Mouse (Mus musculus): ENCODE results near the gene Hsph1. TPM values are rescaled to one million over a fixed set of nuclear protein-coding genes. Genes with fewer than 3 reads are reported as not detected.

The Hsph1 gene
- polyA plus RNA-seq, 1 experiment from 2014 or later: 126 TPM

GRCm38 (mm10) chr5:149612740-149613139, 23.4 kb downstream of the Hsph1 start:
- Histone ChIP-seq H3K36me3 (ENCODE audit: control insufficient read depth, insufficient read depth, low read length) (peaks cover 8% of the 10 kb centered on the region; the same call in 1 of the 2 replicates), H3K27ac (replicated peaks; ENCODE audit: low read depth, low read length) (no peak overlapping the region), H3K4me2 (ENCODE audit: low read depth, severe bottlenecking) (no peak overlapping the region), H3K4me1 (ENCODE audit: control insufficient read depth, insufficient read depth, low read length) (no peaks in the 10 kb centered on the region), H3K9me3 (ENCODE audit: control insufficient read depth, low read length) (no peaks in the 10 kb centered on the region), H3K9ac (ENCODE audit: low read length) (no peak overlapping the region), H3K27me3 (ENCODE audit: control insufficient read depth, insufficient read depth, low read length) (no peaks in the 10 kb centered on the region), H3K4me3 (ENCODE audit: low read depth, low read length) (no peak overlapping the region)
- 73% methylated on average over 10 of the region's 10 CpGs for WGBS
- ATAC-seq (ENCODE audit: insufficient number of reproducible peaks, low FRiP score, low TSS enrichment, low read depth): no peak
- no peak for DNase-seq (ENCODE audit: low spot score)

- Histone ChIP-seq H3K9me3 (ENCODE audit: control insufficient read depth, low read length) (no peaks in the 10 kb centered on the region), H3K27ac (replicated peaks; ENCODE audit: low read depth, low read length) (no peak overlapping the region), H3K4me2 (ENCODE audit: low read depth, severe bottlenecking) (no peak overlapping the region), H3K4me3 (ENCODE audit: low read depth, low read length) (no peak overlapping the region), H3K4me1 (ENCODE audit: control insufficient read depth, insufficient read depth, low read length) (no peaks in the 10 kb centered on the region), H3K36me3 (ENCODE audit: control insufficient read depth, insufficient read depth, low read length) (peaks cover 2% of the 10 kb centered on the region; the same call in 1 of the 2 replicates), H3K9ac (ENCODE audit: low read length) (no peak overlapping the region), H3K27me3 (ENCODE audit: control insufficient read depth, insufficient read depth, low read length) (no peaks in the 10 kb centered on the region)
- DNase-seq (ENCODE audit: low spot score) (no peak), ATAC-seq (ENCODE audit: insufficient number of reproducible peaks, low FRiP score, low TSS enrichment, low read depth) (no peak)
- WGBS: 85% methylated on average over 3 of the region's 3 CpGs
Measured at GRCm38 (mm10) chr5:149612165-149612518, 24.0 kb downstream of the Hsph1 start.

GRCm38 (mm10) chr5:149611476-149612164, 24.6 kb downstream of the Hsph1 start:
- no peak for DNase-seq (ENCODE audit: low spot score)

GRCm38 (mm10) chr5:149607083-149607720, 29.0 kb downstream of the Hsph1 start:
- Histone ChIP-seq H3K36me3 (ENCODE audit: control insufficient read depth, insufficient read depth, low read length) (no peaks in the 10 kb centered on the region), H3K9ac (ENCODE audit: low read length) (no peak overlapping the region), H3K27me3 (ENCODE audit: control insufficient read depth, insufficient read depth, low read length) (no peaks in the 10 kb centered on the region), H3K4me1 (ENCODE audit: control insufficient read depth, insufficient read depth, low read length) (no peaks in the 10 kb centered on the region), H3K4me2 (ENCODE audit: low read depth, severe bottlenecking) (no peak overlapping the region), H3K9me3 (ENCODE audit: control insufficient read depth, low read length) (no peaks in the 10 kb centered on the region), H3K27ac (replicated peaks; ENCODE audit: low read depth, low read length) (no peak overlapping the region), H3K4me3 (ENCODE audit: low read depth, low read length) (no peak overlapping the region)
- ATAC-seq (ENCODE audit: insufficient number of reproducible peaks, low FRiP score, low TSS enrichment, low read depth) (no peak), DNase-seq (ENCODE audit: low spot score) (no peak)
- WGBS: 84% methylated on average over 8 of the region's 8 CpGs

More at GRCm38 (mm10) chr5:149611476-149612164, 24.6 kb downstream of the Hsph1 start:
- H3K9ac ChIP-seq (ENCODE audit: low read length): no peak overlapping the region
- no peaks in the 10 kb centered on the region for H3K4me1 ChIP-seq (ENCODE audit: control insufficient read depth, insufficient read depth, low read length)
- no peaks in the 10 kb centered on the region for H3K27me3 ChIP-seq (ENCODE audit: control insufficient read depth, insufficient read depth, low read length)
- H3K4me3 ChIP-seq (ENCODE audit: low read depth, low read length): no peak overlapping the region
- no peak overlapping the region for H3K4me2 ChIP-seq (ENCODE audit: low read depth, severe bottlenecking)
- ATAC-seq (ENCODE audit: insufficient number of reproducible peaks, low FRiP score, low TSS enrichment, low read depth): no peak
- H3K9me3 ChIP-seq (ENCODE audit: control insufficient read depth, low read length): no peaks in the 10 kb centered on the region
- WGBS: 75% methylated on average over 16 of the region's 16 CpGs
- H3K27ac ChIP-seq (replicated peaks; ENCODE audit: low read depth, low read length): no peak overlapping the region
- H3K36me3 ChIP-seq (ENCODE audit: control insufficient read depth, insufficient read depth, low read length): no peaks in the 10 kb centered on the region

DNA sequence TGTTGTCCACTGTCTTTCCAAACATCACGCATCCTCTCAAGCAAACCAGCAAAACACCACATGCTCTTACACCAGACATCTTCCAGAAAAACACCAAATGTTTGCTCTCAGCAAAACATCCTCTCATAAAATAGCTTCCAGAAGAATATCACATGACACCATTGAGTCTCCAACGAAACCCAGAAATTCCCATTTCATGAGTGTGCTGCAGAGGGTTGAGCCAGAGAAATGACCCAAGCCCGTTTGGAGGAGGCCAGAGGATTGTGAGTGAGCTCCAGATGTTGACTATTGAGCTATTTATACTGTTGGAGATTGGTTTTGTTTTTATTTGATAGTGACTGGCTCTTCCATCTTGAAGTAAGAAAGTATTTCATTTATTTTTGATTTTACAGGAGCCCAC, 32.9 kb downstream of the Hsph1 start:
- ATAC-seq (ENCODE audit: insufficient number of reproducible peaks, low FRiP score, low TSS enrichment, low read depth) (no peak), DNase-seq (ENCODE audit: low spot score) (no peak)
- Histone ChIP-seq H3K4me3 (ENCODE audit: low read depth, low read length) (no peak overlapping the region), H3K4me1 (ENCODE audit: control insufficient read depth, insufficient read depth, low read length) (no peaks in the 10 kb centered on the region), H3K27ac (replicated peaks; ENCODE audit: low read depth, low read length) (no peak overlapping the region), H3K9ac (ENCODE audit: low read length) (no peak overlapping the region), H3K4me2 (ENCODE audit: low read depth, severe bottlenecking) (no peak overlapping the region), H3K27me3 (ENCODE audit: control insufficient read depth, insufficient read depth, low read length) (no peaks in the 10 kb centered on the region), H3K9me3 (ENCODE audit: control insufficient read depth, low read length) (no peaks in the 10 kb centered on the region), H3K36me3 (ENCODE audit: control insufficient read depth, insufficient read depth, low read length) (no peaks in the 10 kb centered on the region)
- 81% methylated on average over 3 of the region's 3 CpGs for WGBS

DNA sequence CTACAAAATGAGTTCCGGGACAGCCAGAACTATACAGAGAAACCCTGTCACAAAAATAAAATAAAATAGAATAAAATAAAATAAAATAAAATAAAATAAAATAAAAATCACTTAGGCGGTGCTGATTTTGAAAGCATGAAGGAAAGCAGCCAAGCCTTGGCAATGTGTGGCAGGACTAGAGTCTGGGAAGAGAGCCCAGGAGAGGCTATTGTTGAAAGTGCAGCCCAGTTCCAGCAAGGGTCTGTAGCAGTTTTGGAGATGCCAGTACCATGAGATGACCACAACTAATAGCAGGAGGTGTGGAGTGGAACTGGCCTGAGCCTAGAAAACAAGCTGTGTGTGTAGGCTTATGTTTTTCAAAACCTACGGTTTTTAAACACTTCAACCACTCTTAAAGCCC, 34.2 kb downstream of the Hsph1 start:
- no peak overlapping the region for H3K4me2 ChIP-seq (ENCODE audit: low read depth, severe bottlenecking)
- H3K27ac ChIP-seq (replicated peaks; ENCODE audit: low read depth, low read length): no peak overlapping the region
- H3K4me3 ChIP-seq (ENCODE audit: low read depth, low read length): no peak overlapping the region
- H3K9ac ChIP-seq (ENCODE audit: low read length): no peak overlapping the region
- no peaks in the 10 kb centered on the region for H3K36me3 ChIP-seq (ENCODE audit: control insufficient read depth, insufficient read depth, low read length)
- no peaks in the 10 kb centered on the region for H3K9me3 ChIP-seq (ENCODE audit: control insufficient read depth, low read length)
- DNase-seq (ENCODE audit: low spot score) (no peak), ATAC-seq (ENCODE audit: insufficient number of reproducible peaks, low FRiP score, low TSS enrichment, low read depth) (no peak)
- H3K27me3 ChIP-seq (ENCODE audit: control insufficient read depth, insufficient read depth, low read length): no peaks in the 10 kb centered on the region
- WGBS: 91% methylated on average over 3 of the region's 3 CpGs
- H3K4me1 ChIP-seq (ENCODE audit: control insufficient read depth, insufficient read depth, low read length): no peaks in the 10 kb centered on the region

GRCm38 (mm10) chr5:149597351-149597750, 38.8 kb downstream of the Hsph1 start:
- Histone ChIP-seq H3K4me1 (ENCODE audit: control insufficient read depth, insufficient read depth, low read length) (no peaks in the 10 kb centered on the region), H3K9me3 (ENCODE audit: control insufficient read depth, low read length) (no peaks in the 10 kb centered on the region), H3K4me2 (ENCODE audit: low read depth, severe bottlenecking) (no peak overlapping the region), H3K27me3 (ENCODE audit: control insufficient read depth, insufficient read depth, low read length) (no peaks in the 10 kb centered on the region), H3K36me3 (ENCODE audit: control insufficient read depth, insufficient read depth, low read length) (no peaks in the 10 kb centered on the region), H3K27ac (replicated peaks; ENCODE audit: low read depth, low read length) (no peak overlapping the region), H3K4me3 (ENCODE audit: low read depth, low read length) (no peak overlapping the region), H3K9ac (ENCODE audit: low read length) (no peak overlapping the region)
- peak; percentile 26 for DNase-seq (ENCODE audit: low spot score)
- WGBS: 55% methylated on average over 18 of the region's 18 CpGs
- ATAC-seq (ENCODE audit: insufficient number of reproducible peaks, low FRiP score, low TSS enrichment, low read depth): no peak

DNA sequence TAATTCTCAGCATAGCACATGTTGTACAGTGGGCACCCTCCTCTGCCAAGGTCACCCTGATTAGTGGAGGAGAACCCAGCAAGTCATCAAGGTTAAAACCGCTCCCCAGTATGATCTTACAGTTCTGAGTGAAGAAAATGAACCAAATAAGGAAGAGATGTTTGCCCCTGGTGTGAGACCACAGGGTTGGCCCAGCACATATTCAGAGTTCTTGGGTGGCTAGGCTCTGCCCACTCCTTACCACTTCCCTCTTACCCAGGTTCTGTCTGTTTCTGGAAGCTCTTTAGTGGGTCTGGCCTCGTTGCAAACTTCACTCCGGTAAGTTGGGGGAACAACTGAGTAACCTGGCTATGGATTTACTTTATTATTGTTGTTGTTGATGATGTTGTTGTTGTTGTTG, 42.0 kb downstream of the Hsph1 start:
- Histone ChIP-seq H3K4me3 (ENCODE audit: low read depth, low read length) (no peak overlapping the region), H3K4me1 (ENCODE audit: control insufficient read depth, insufficient read depth, low read length) (no peaks in the 10 kb centered on the region), H3K36me3 (ENCODE audit: control insufficient read depth, insufficient read depth, low read length) (no peaks in the 10 kb centered on the region), H3K27me3 (ENCODE audit: control insufficient read depth, insufficient read depth, low read length) (no peaks in the 10 kb centered on the region), H3K9ac (ENCODE audit: low read length) (no peak overlapping the region), H3K4me2 (ENCODE audit: low read depth, severe bottlenecking) (no peak overlapping the region), H3K27ac (replicated peaks; ENCODE audit: low read depth, low read length) (no peak overlapping the region), H3K9me3 (ENCODE audit: control insufficient read depth, low read length) (no peaks in the 10 kb centered on the region)
- no peak for DNase-seq (ENCODE audit: low spot score)
- ATAC-seq (ENCODE audit: insufficient number of reproducible peaks, low FRiP score, low TSS enrichment, low read depth): no peak
- WGBS: 91% methylated on average over 3 of the region's 3 CpGs

Measured in limb, embryonic 11.5 days (tissue).